8 mouse cellular contexts compared by ENCODE assay signal in the genomic region with DNA sequence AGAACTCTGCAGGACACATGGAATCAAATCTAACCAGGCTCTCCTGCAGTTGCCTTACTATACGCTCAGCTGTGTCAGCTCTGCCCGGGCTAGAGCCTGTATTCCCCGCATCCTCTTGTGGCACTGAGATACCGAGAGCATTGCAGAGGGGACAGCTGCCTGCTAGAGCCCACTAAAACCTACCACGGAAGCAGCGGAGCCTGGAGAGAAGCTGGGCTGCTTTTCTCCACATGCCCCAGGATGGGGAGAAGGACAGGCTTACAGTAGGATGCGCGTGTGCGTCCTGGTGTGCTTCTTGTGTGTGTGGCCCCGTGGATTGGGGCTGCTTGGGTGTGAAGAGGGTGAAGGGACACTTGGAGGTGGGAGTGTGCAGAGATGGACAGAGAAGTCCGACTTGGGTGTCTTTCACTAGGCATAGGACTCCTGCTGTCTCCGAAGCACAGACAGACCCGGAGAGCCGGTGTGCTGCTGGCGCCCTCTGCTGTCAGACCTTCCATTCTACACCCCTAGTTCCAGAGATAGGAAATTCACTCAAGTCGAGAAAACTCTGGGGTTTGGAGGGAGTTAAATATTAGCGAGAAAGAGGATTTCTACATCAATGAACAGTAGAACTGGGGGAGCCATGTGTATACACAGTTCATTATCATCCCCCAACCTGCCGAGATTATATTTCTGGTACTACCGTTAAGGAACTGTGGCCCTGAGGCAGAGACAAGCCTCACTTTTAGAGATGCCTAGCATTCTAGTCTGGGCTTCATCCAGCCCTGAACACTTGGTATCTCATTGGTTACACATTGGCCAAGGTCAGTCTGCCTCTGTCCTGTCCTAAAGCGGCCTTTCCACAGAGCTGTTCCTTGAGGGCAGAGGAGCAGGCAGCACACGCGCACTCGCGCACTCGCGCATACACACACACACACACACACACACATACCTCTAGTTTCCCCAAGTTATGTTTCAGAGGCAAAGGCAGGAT. TPM values are rescaled to one million over a fixed set of nuclear protein-coding genes. Genes with fewer than 3 reads are reported as not detected.
DNase-seq lines count a peak whose midpoint lies in the region; ATAC-seq and TF ChIP-seq lines count a peak whose summit lies in the region.

No protein-coding gene starts in this region.

- 38% methylated on average over 26 of the region's 26 CpGs for WGBS in hindbrain, embryonic 16.5 days

- CTCF ChIA-PET in Patski (lab: Charles Lee), result interaction anchor here (0.9 to 2.2 kb wide), 6 partner anchors 12 to 95 kb away, joined by 3 to 5 read pairs (median 3); no protein-coding TSS in a partner anchor

- ATAC-seq in Patski, result peak; percentile 89
- peak; percentile 93 for ATAC-seq in hindbrain, embryonic 16.5 days
- ATAC-seq in megakaryocyte, adult 5-6 weeks (ENCODE audit: poor library complexity, severe bottlenecking), result peak; percentile 74

- no peaks in the 10 kb centered on the region for H3K36me3 ChIP-seq in hindbrain, embryonic 16.5 days (ENCODE audit: control insufficient read depth, insufficient read depth, low read length)

- H3K27ac ChIP-seq in hindbrain, embryonic 16.5 days (ENCODE audit: low read depth, low read length), result no peak overlapping the region

- no peaks in the 10 kb centered on the region for H3K9me3 ChIP-seq in hindbrain, embryonic 16.5 days (ENCODE audit: control insufficient read depth, low read length)

- H3K4me3 ChIP-seq in hindbrain, embryonic 16.5 days (ENCODE audit: low read length), result peak overlapping the region; percentile 28

- peak overlapping the region; percentile 56 for H3K9ac ChIP-seq in hindbrain, embryonic 16.5 days (ENCODE audit: low read depth, low read length)

- POLR2A ChIA-PET in Patski (lab: Charles Lee), result interaction anchor here (0.9 to 1.4 kb wide), 3 partner anchors 10 to 66 kb away, joined by 3 to 4 read pairs (median 4); a partner anchor contains a TSS

- peak overlapping the region; percentile 58 for H3K4me2 ChIP-seq in hindbrain, embryonic 16.5 days (ENCODE audit: low read length)

- in situ Hi-C loops in Patski (cut with MboI; ENCODE audit: low pct_unique_long_range_greater_than_20kb), result loop anchor here (10.0 kb wide), 1 partner anchor 266 kb away; no protein-coding TSS in a partner anchor

- peak; percentile 98 for TF ChIP-seq CTCF in Patski (IDR thresholded peaks at IDR 0.05)

- peaks cover 4% of the 10 kb centered on the region; the same call in 1 of the 2 replicates for H3K4me1 ChIP-seq in hindbrain, embryonic 16.5 days (ENCODE audit: control insufficient read depth, insufficient read depth, low read depth, low read length)

- DNase-seq in Patski (ENCODE audit: low read depth, low spot score), result peak; percentile 75
- peak; percentile 86 to 90 for DNase-seq in cerebellum, postnatal 25 days
- peak; percentile 73 for DNase-seq in gastrocnemius, adult 18-20 months (ENCODE audit: low spot score)
- DNase-seq in left cerebral cortex, adult 18-20 months (ENCODE audit: low spot score in 2 of 2), result peak; percentile 79 to 88
- peak; percentile 78 for DNase-seq in right cerebral cortex, adult 18-20 months
- DNase-seq in urinary bladder, adult 2 months (ENCODE audit: low spot score), result peak; percentile 61

- H3K27me3 ChIP-seq in Patski, result no peaks in the 10 kb centered on the region
- peaks cover 2% of the 10 kb centered on the region; the same call in 1 of the 2 replicates for H3K27me3 ChIP-seq in hindbrain, embryonic 16.5 days (replicated peaks; ENCODE audit: control insufficient read depth, insufficient read depth, low read length)

RNA-seq across cellular contexts. Expression of a gene that starts 0.5 kb away (rescaled TPM):
- polyA plus RNA-seq in Patski (2021), result not detected
- total RNA-seq in gastrocnemius, adult 18-20 months (2021), result not detected
- polyA plus RNA-seq in hindbrain, embryonic 16.5 days (2015; fragmentation: Nextera tagmentation; extraction: Ambion mirVana), result 0.22 TPM in 1 of 2 replicates, not detected in the other
- total RNA-seq in left cerebral cortex, adult 18-20 months (2021), result not detected
- total RNA-seq in megakaryocyte, adult 5-6 weeks (2015), result not detected in 2 replicates
- not detected in 2 replicates for total RNA-seq in megakaryocyte, adult 5-6 weeks (2017)
- not detected in 2 replicates for polyA plus RNA-seq in urinary bladder, adult 2 months (2012; rRNA removed)

RNA-seq across cellular contexts. Expression of a gene that starts 27.2 kb away (rescaled TPM):
- 53.7 TPM for polyA plus RNA-seq in Patski (2021)
- 10 to 100 TPM; 31.3 to 32.0 TPM for total RNA-seq in gastrocnemius, adult 18-20 months (2021)
- polyA plus RNA-seq in hindbrain, embryonic 16.5 days (2015; fragmentation: Nextera tagmentation; extraction: Ambion mirVana), result 57.4 and 68.5 TPM in 2 replicates
- total RNA-seq in left cerebral cortex, adult 18-20 months (2021), result 100 to 1,000 TPM; 116 to 119 TPM
- total RNA-seq in megakaryocyte, adult 5-6 weeks (2015), result 39.5 and 48.5 TPM in 2 replicates
- total RNA-seq in megakaryocyte, adult 5-6 weeks (2017), result 25.0 and 27.0 TPM in 2 replicates
- polyA plus RNA-seq in urinary bladder, adult 2 months (2012; rRNA removed), result 31.5 and 43.8 TPM in 2 replicates
